Mouse (Mus musculus) midbrain, embryonic 16.5 days (tissue): ENCODE results near the gene Ndufv1. TPM values are rescaled to one million over a fixed set of nuclear protein-coding genes. Genes with fewer than 3 reads are reported as not detected.

ENCODE experiments used
- ATAC-seq: fragments of 200-750 bp; cut with Nextera tagmentation; 2 replicates; pipeline ENCODE4 v1.8.0; 2017; ENCODE audit warnings: moderate TSS enrichment
- H3K27ac ChIP-seq: fragments of 300-500 bp; sonication (generic); 2 replicates; pipeline ENCODE4 v1.5.1; 2014; ENCODE audit warnings: mild to moderate bottlenecking, low read length, mixed read lengths
- H3K27me3 ChIP-seq: fragments of 300-500 bp; sonication (generic); 2 replicates; pipeline ENCODE4 v1.6.1; 2014; ENCODE audit warnings: low read depth, low read length, mixed read lengths; ENCODE audit not compliant: control insufficient read depth, insufficient read depth
- H3K36me3 ChIP-seq: fragments of 300-500 bp; sonication (generic); 2 replicates; pipeline ENCODE4 v1.6.1; 2014; ENCODE audit warnings: mild to moderate bottlenecking, low read length, moderate library complexity, mixed read lengths; ENCODE audit not compliant: control insufficient read depth, insufficient read depth
- H3K4me1 ChIP-seq: fragments of 300-500 bp; sonication (generic); 2 replicates; pipeline ENCODE4 v1.6.1; 2014; ENCODE audit warnings: mild to moderate bottlenecking, low read length, mixed read lengths; ENCODE audit not compliant: control insufficient read depth, insufficient read depth
- H3K4me2 ChIP-seq: fragments of 300-500 bp; sonication (generic); 2 replicates; pipeline ENCODE4 v1.6.1; 2014; ENCODE audit warnings: mild to moderate bottlenecking, low read length, mixed read lengths
- H3K4me3 ChIP-seq: fragments of 300-500 bp; sonication (generic); 2 replicates; pipeline ENCODE4 v1.5.1; 2014; ENCODE audit warnings: low read depth, mild to moderate bottlenecking, low read length, moderate library complexity, mixed read lengths
- H3K9ac ChIP-seq: fragments of 300-500 bp; sonication (generic); 2 replicates; pipeline ENCODE4 v1.6.1; 2014; ENCODE audit warnings: low read depth, low read length, mixed read lengths
- H3K9me3 ChIP-seq: fragments of 300-500 bp; sonication (generic); replicated peaks from 2 replicates; pipeline ENCODE4 v1.6.1; 2014; ENCODE audit warnings: mild to moderate bottlenecking, low read length, mixed read lengths; ENCODE audit not compliant: control insufficient read depth, poor library complexity, severe bottlenecking
- WGBS: fragments of 180-500 bp; shearing (Covaris S2); extraction: QIAGEN DNeasy Blood & Tissue Kit; methylation state at CpG from one replicate; pipeline ENCODE4 v1.1.7; 2014; 5-methylcytosine and 5-hydroxymethylcytosine counted together
- polyA plus RNA-seq: library from polyadenylated mRNA; unstranded; fragments of >200 nt; fragmentation: Nextera tagmentation; extraction: Ambion mirVana; gene quantifications from 2 replicates; pipeline ENCODE4 v1.2.1, GENCODE M21; 2015

Ndufv1 gene
- polyA plus RNA-seq, 1 experiment from 2014 or later: 247 TPM

DNA sequence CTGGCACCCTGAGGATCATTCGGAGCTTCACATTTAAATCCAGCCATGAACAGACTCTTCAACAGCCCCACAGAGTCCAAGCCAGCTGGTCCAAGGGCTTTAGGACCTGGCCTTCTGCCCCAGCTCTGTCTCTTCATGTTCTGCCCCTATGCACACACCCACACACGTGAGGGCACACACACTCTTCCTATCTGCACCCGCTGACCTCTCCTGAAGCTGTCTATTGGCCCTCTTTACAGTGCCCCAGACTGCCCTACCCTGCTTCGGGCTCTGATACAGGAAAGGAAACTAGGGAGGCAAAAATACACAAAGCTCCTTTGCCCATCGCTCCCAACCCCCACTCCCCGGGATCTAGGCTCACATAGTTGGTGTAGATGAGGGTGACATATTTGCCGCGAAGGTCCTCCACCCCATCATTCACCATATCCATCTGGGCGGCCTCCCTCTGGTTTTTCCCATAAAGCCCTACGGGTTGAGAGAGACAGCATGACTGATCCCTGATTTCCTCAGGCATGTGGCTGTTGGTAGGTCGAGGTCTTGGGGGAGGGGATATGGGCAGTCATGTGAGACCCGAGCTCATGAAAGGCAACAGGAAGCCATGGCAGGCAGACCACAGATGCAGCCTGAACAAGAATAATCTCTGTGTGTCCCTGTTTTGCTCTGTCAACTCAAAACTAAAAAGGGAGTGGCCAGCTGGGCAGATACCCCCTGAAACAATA is 23.9 kb upstream of the Ndufv1 start:
- ATAC-seq: no peak
- 75% methylated on average over 12 of the region's 12 CpGs for WGBS
- H3K4me2 ChIP-seq: peak overlapping the region; percentile 37

DNA sequence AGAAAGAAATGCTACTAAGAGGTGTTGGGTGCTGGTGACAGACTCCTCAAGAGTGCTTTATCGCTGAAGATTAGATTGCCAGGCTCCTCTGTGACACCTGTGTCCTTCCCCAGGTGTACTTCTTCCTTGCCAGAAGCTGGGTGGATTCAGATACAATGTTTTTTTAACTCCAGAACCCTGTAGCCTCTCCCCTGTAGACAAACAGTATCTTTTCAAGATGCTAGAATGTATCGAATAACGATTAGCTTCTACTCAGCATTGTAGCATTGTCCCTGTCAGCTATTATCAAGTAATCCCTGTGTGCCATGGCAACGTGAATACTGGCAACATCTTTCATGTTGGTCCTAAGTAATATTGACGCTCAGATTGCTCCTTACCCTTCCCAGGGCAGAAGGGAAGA is 21.1 kb upstream of the Ndufv1 start:
- Histone ChIP-seq H3K4me1 (peaks cover 14% of the 10 kb centered on the region), H3K4me2 (no peak overlapping the region), H3K36me3 (no peaks in the 10 kb centered on the region), H3K9ac (no peak overlapping the region), H3K9me3 (no peaks in the 10 kb centered on the region), H3K27me3 (no peaks in the 10 kb centered on the region), H3K27ac (no peak overlapping the region), H3K4me3 (no peak overlapping the region)
- 47% methylated on average over 5 of the region's 5 CpGs for WGBS
- ATAC-seq: no peak

More for the DNA sequence above, 23.9 kb upstream of the Ndufv1 start:
- no peak overlapping the region for H3K27ac ChIP-seq
- H3K4me1 ChIP-seq: peaks cover 14% of the 10 kb centered on the region
- H3K4me3 ChIP-seq: no peak overlapping the region
- H3K27me3 ChIP-seq: no peaks in the 10 kb centered on the region
- no peaks in the 10 kb centered on the region for H3K9me3 ChIP-seq
- no peak overlapping the region for H3K9ac ChIP-seq
- H3K36me3 ChIP-seq: no peaks in the 10 kb centered on the region

DNA sequence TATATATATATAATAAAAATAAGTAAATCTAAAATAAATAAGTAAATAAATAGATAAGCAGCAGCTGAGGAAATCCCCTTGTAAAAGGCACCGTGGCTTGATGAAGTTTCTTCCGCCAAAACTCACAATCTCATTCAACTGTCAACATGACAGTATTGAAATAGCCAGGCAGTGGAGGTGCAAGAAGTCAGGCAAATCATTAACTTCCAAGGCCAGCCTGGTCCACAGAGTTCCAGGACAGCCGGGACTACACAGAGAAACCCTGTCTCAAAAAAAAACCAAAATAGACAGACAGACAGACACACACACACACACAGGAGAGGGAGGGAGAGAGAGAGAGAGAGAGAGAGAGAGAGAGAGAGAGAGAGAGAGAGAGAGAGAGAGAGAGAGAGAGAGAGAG is 20.7 kb upstream of the Ndufv1 start:
- H3K4me1 ChIP-seq: peaks cover 11% of the 10 kb centered on the region
- no peak overlapping the region for H3K4me3 ChIP-seq
- ATAC-seq: no peak
- H3K9ac ChIP-seq: no peak overlapping the region
- H3K27me3 ChIP-seq: no peaks in the 10 kb centered on the region
- H3K9me3 ChIP-seq: no peaks in the 10 kb centered on the region
- no peaks in the 10 kb centered on the region for H3K36me3 ChIP-seq
- 89% methylated on average over 3 of the region's 3 CpGs for WGBS
- H3K4me2 ChIP-seq: no peak overlapping the region
- no peak overlapping the region for H3K27ac ChIP-seq

DNA sequence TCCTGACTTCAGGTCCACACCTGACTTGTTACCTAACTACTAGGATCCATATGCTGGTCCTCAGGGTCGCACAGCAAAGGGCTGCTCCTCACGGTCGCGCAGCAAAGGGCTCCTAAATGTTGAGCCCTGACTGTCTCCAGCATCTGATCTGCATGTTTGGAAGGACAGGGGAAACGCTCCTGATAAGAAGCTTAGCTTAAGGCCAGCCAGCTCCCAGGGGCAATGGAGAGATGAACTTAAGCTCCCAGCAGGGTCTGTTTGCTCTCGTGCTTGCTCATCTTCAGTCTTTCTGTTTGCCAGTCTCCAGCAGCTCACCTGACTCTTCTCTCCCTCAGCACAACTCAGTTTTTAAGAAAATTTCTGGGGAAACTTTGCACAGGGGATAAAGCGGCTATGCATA is 20.1 kb upstream of the Ndufv1 start:
- 52% methylated on average over 7 of the region's 7 CpGs for WGBS

DNA sequence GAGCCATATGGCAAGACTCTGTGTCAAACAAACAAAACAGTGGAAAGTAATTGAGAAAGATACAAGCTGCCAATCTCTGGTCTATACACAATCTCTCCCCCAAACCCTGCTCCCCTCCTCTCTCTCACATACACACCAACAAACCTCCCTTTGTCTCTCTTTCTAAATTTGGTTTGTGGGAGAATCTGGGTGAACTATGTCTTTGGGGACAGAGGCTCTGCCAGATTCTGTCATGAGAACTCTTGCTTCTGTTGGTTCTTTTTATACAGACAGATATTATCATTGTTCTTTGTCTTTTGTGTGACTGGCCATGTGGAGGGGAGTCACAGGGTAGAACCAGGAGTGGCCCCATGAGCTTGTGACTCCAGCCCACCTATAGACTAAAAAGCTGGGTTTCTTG is 15.0 kb upstream of the Ndufv1 start:
- no peaks in the 10 kb centered on the region for H3K36me3 ChIP-seq
- no peak overlapping the region for H3K27ac ChIP-seq
- ATAC-seq: no peak
- H3K9me3 ChIP-seq: no peaks in the 10 kb centered on the region
- H3K27me3 ChIP-seq: no peaks in the 10 kb centered on the region
- H3K4me3 ChIP-seq: no peak overlapping the region
- H3K9ac ChIP-seq: no peak overlapping the region
- H3K4me1 ChIP-seq: no peaks in the 10 kb centered on the region
- no peak overlapping the region for H3K4me2 ChIP-seq

More for the DNA sequence above, 20.1 kb upstream of the Ndufv1 start:
- Histone ChIP-seq H3K9me3 (no peaks in the 10 kb centered on the region), H3K4me3 (no peak overlapping the region), H3K36me3 (no peaks in the 10 kb centered on the region), H3K27me3 (no peaks in the 10 kb centered on the region), H3K9ac (no peak overlapping the region), H3K4me2 (no peak overlapping the region), H3K27ac (no peak overlapping the region), H3K4me1 (peaks cover 7% of the 10 kb centered on the region; the same call in 1 of the 2 replicates)
- ATAC-seq: no peak

DNA sequence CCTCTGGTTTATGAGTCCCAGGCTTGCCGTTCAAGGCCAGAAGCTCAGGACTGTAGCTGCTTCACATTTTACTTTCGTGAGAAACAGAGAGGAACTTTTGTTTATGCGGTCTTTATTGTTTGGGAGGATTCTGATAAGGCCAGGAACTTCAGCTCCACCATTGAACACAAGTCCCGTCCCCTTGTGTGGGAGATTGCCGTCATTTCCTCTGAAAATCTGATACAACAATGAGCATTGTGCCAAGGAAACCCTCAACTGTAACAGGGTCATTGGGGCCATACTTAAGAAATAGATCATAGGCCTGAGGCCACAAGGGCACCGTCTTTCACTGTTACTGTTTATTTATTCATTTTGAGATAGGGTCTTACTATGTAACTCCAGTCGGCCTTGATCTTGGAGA is 10.6 kb upstream of the Ndufv1 start:
- Histone ChIP-seq H3K9ac (no peak overlapping the region), H3K4me2 (no peak overlapping the region), H3K27ac (no peak overlapping the region), H3K27me3 (no peaks in the 10 kb centered on the region), H3K9me3 (no peaks in the 10 kb centered on the region), H3K4me3 (no peak overlapping the region), H3K4me1 (no peaks in the 10 kb centered on the region), H3K36me3 (no peaks in the 10 kb centered on the region)
- no peak for ATAC-seq
- WGBS: 87% methylated on average over 7 of the region's 7 CpGs

DNA sequence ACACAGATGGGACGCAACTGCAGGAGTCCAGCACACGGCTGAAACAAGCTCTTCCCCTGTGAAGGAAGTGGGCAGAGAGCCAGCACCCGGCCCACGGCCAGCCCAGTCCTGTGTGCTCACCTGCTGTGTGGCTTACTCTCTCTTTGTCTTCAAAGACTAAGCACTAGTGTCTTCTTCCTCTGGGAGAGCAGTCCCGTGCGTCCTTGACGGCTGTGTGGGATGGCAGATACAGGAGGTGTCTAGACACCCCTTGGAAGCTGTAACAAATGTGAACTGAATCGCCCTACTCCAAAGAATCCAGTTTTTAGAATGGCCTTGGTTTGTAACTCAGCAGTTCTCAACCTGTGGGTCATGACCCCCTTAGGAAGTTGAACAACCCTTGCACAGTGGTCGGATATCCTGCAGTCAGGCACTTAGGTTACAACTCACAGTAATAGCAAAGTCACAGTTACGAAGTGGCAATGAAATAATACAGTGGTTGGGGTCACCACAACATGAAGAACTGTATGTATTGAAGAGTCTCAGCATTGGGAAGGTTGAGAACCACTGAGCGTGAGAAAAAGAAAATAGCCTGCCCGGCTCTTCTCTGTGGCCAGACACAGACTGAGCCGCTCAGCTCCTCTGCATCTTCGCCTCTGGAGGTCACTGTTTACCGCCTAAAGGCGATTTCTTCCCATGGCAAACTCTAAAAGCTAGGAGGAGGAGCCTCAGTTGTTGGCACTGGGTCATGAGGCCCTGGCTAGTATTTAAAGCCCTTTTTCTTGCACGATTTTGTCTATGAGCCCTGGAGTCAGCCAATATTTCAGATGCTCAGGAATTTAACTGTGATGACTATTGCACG is 6.4 kb upstream of the Ndufv1 start:
- no peaks in the 10 kb centered on the region for H3K36me3 ChIP-seq
- H3K27me3 ChIP-seq: no peaks in the 10 kb centered on the region
- WGBS: 27% methylated on average over 18 of the region's 18 CpGs
- no peaks in the 10 kb centered on the region for H3K4me1 ChIP-seq
- peak; percentile 80 for ATAC-seq
- H3K27ac ChIP-seq: no peak overlapping the region
- H3K4me2 ChIP-seq: no peak overlapping the region
- H3K4me3 ChIP-seq: no peak overlapping the region
- H3K9me3 ChIP-seq: no peaks in the 10 kb centered on the region
- no peak overlapping the region for H3K9ac ChIP-seq

DNA sequence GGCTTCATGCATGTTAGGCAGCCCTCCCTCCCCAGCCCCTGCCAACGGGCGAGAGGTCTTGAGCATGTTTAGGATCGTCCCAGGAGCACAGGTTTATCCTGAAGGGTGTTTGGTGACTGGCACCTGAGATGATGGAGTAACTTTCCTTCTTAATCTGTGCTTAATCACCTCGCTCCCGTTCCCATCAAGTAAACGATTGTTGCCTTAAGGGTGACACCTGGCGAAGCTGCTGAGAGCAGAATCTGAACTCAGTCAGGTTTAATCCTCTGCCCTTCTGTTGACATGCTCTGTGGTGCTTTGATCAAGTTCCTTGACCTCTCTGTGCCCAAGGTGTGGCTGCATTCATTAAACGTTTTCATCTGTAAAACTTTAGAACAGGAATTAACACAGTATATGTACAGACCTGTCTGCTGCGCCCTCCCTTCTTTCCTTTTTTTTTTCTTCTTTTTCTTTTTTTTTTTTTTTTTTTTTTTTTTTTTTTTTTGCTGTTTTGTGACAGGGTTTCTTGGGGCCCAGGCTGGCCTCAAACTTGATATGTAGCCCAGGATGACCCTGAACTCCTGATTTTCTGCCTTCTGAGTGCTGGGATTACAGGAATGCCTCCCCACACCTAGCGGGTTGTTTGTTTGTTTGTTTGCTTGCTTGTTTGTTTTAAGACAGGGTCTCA is 5.4 kb upstream of the Ndufv1 start:
- Histone ChIP-seq H3K36me3 (no peaks in the 10 kb centered on the region), H3K4me1 (peaks cover 2% of the 10 kb centered on the region), H3K9me3 (no peaks in the 10 kb centered on the region), H3K27ac (no peak overlapping the region), H3K4me2 (no peak overlapping the region), H3K27me3 (no peaks in the 10 kb centered on the region), H3K9ac (no peak overlapping the region), H3K4me3 (no peak overlapping the region)
- ATAC-seq: no peak
- WGBS: 67% methylated on average over 10 of the region's 10 CpGs

DNA sequence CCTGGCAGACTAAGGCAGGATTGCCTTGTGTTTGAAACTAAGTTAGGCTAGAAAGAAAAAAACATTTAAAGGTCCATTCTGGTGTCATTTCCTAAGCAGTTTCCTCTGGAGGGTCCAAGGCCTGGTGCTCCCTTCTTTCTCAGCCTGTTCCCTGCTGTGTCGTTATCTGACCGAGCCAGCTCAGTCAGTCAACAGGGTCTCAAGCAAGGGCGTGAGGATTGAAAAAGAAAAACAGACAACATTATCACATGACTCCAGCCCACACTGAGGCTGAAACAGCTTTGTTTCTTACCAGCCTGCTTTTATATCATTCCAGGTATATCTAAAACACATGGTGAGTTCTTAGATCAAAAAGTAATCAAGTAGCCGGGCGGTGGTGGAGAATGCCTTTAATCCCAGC is 3.0 kb upstream of the Ndufv1 start:
- no peak overlapping the region for H3K4me2 ChIP-seq
- ATAC-seq: no peak
- WGBS: 56% methylated on average over 5 of the region's 5 CpGs

More for the DNA sequence above, 3.0 kb upstream of the Ndufv1 start:
- H3K27me3 ChIP-seq: no peaks in the 10 kb centered on the region
- H3K4me3 ChIP-seq: no peak overlapping the region
- H3K36me3 ChIP-seq: no peaks in the 10 kb centered on the region
- no peaks in the 10 kb centered on the region for H3K9me3 ChIP-seq
- no peak overlapping the region for H3K27ac ChIP-seq
- no peak overlapping the region for H3K9ac ChIP-seq
- peaks cover 15% of the 10 kb centered on the region for H3K4me1 ChIP-seq
